Mouse (Mus musculus) forelimb bud, embryonic 11.5 days (tissue): ENCODE data around the gene Vmn2r7.
A peak's percentile ranks its signal among the peaks of the same experiment; 100 is the strongest.
"Not testable (repeated sequence)": the region's sequence is repeated elsewhere in the genome, so short reads cannot be mapped to it uniquely, and the experiment has no call there.

Experiments used
- DNase-seq: peaks from one replicate; pipeline ENCODE4 v3.0.0-alpha.2; 2012; ENCODE audit warnings: low read depth, low spot score

Vmn2r7 gene

GRCm38 (mm10) chr3:64844665-64845064 is at the start of gene Vmn2r7:
Gene Vmn2r7 (minus strand): TSS chr3:64844765.
- not testable (repeated sequence) for DNase-seq

- DNase-seq = no peak
Measured at GRCm38 (mm10) chr3:64889725-64890124, 45.2 kb upstream of the Vmn2r7 start.

GRCm38 (mm10) chr3:64878199-64878977 is 33.8 kb upstream of the Vmn2r7 start:
- DNase-seq = peak; percentile 4

GRCm38 (mm10) chr3:64876669-64877068 is 32.1 kb upstream of the Vmn2r7 start:
- DNase-seq = no peak

GRCm38 (mm10) chr3:64842881-64843280 is 1.7 kb downstream of the Vmn2r7 start:
- DNase-seq = no peak

- DNase-seq = peak; percentile 74
Measured at GRCm38 (mm10) chr3:64842299-64842698, 2.3 kb downstream of the Vmn2r7 start.

- DNase-seq = no peak
Measured at GRCm38 (mm10) chr3:64831134-64831533, 13.4 kb downstream of the Vmn2r7 start.

GRCm38 (mm10) chr3:64791245-64791591 is 53.3 kb downstream of the Vmn2r7 start:
- no peak for DNase-seq

- DNase-seq = peak; percentile 61
Measured at GRCm38 (mm10) chr3:64790509-64791244, 53.9 kb downstream of the Vmn2r7 start.

GRCm38 (mm10) chr3:64782901-64783300 is 61.7 kb downstream of the Vmn2r7 start:
- DNase-seq = no peak

- peak; percentile 20 for DNase-seq
Measured at GRCm38 (mm10) chr3:64772132-64772531, 72.4 kb downstream of the Vmn2r7 start.

- no peak for DNase-seq
Measured at GRCm38 (mm10) chr3:64756145-64756544, 88.4 kb downstream of the Vmn2r7 start.

- DNase-seq = not testable (repeated sequence)
Measured at GRCm38 (mm10) chr3:64727187-64727970, 117.2 kb downstream of the Vmn2r7 start.

- DNase-seq = not testable (repeated sequence)
Measured at GRCm38 (mm10) chr3:64725736-64726135, 118.8 kb downstream of the Vmn2r7 start.

- not testable (repeated sequence) for DNase-seq
Measured at GRCm38 (mm10) chr3:64676069-64676468, 168.5 kb downstream of the Vmn2r7 start.
